Mouse (Mus musculus) olfactory bulb, adult 2 months (tissue): ENCODE measurements around the gene Sdf2l1. TPM values are rescaled to one million over a fixed set of nuclear protein-coding genes. Genes with fewer than 3 reads are reported as not detected.
A peak's percentile ranks its signal among the peaks of the same experiment; 100 is the strongest.
"Not testable (repeated sequence)": the region's sequence is repeated elsewhere in the genome, so short reads cannot be mapped to it uniquely, and the experiment has no call there.

Experiments used
- H3K27ac ChIP-seq: fragments of 200-500 bp; 2 replicates; pipeline ENCODE4 v1.5.1; 2012; ENCODE audit warnings: low read depth, low read length; ENCODE audit not compliant: insufficient read depth
- H3K4me1 ChIP-seq: fragments of 200-500 bp; 2 replicates; pipeline ENCODE4 v1.6.1; 2012; ENCODE audit warnings: low read length; ENCODE audit not compliant: control insufficient read depth, insufficient read depth
- H3K4me3 ChIP-seq: fragments of 200-500 bp; 2 replicates; pipeline ENCODE4 v1.5.1; 2012; ENCODE audit warnings: mild to moderate bottlenecking, low read depth, low read length, moderate library complexity; ENCODE audit not compliant: insufficient read depth
- CTCF ChIP-seq: fragments of 200-500 bp; IDR thresholded peaks from 2 replicates; pipeline ENCODE4 v1.5.1; 2012; ENCODE audit warnings: low read depth, mild to moderate bottlenecking, low read length, moderate library complexity; ENCODE audit not compliant: insufficient read depth
- POLR2A ChIP-seq: fragments of 200-500 bp; IDR thresholded peaks from 2 replicates; pipeline ENCODE4 v1.6.1; 2012; ENCODE audit warnings: mild to moderate bottlenecking, low read depth, low read length, moderate library complexity; ENCODE audit not compliant: insufficient read depth
- WGBS: fragments of 180-500 bp; shearing (Covaris S2); methylation state at CpG from one replicate; pipeline ENCODE4 v1.1.7; 2018; 5-methylcytosine and 5-hydroxymethylcytosine counted together
- polyA plus RNA-seq: library from polyadenylated mRNA; stranded (reverse); fragments of >200 nt; gene quantifications from 2 replicates; pipeline ENCODE4 v1.2.4, GENCODE M21; 2012; ENCODE audit warnings: low replicate concordance; ENCODE audit not compliant: missing spikeins, insufficient read depth, insufficient read length

Gene Sdf2l1
- polyA plus RNA-seq: not detected in 2 replicates

DNA sequence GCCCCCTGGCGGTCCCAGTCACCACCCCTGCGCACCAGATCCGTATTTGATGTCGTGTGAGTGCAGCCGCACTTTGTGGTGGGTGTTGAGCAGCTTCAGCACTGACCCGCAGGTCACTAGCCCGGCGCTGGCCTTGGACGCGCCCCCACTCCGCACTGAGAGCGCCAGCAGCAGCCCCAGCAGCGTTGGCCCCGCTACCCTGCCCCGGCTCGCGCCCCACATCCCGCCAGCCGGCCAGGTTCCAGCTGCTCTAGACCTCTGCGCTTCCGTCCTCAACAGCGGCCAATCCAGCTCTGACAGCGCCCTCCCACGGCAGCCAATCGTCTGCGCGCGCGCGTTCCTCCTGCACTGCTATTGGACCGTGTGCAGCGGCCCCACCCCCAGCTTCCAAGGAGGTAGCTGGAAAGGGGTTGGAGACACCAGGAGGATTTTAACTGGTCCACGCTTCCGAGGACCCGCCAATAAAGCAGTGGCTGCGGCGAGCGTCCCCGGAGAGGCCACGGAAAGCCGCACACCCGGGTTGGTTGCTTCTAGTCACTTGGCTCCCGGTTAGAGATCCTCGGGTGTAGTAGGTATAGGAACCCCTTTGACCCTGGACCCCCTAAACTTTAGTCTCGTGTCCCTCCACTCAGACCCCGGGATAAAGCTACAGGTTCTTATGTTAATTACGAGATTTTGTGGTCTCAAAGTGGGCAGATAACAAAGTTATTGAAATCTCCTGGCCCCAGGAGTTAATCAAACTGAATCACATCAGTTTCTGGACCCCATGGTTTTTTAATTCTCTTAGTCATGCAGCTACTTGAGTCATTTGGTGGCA lies at the start of gene Sdf2l1:
Gene Sdf2l1, minus strand, starts transcription at position 295 of the 817 bp plus-strand sequence.
- peak within 1 kb of the TSS; percentile 61 for H3K4me3 ChIP-seq
- H3K27ac ChIP-seq: no peak within 1 kb of the TSS; the same call in 1 of the 2 replicates
- under 1% methylated on average over 47 of the region's 47 CpGs for WGBS
- TF ChIP-seq POLR2A: peak; percentile 71
- peak; percentile 40; the same call in 1 of the 2 replicates for TF ChIP-seq CTCF
- H3K4me1 ChIP-seq: peaks cover 8% of the 10 kb centered on the region

DNA sequence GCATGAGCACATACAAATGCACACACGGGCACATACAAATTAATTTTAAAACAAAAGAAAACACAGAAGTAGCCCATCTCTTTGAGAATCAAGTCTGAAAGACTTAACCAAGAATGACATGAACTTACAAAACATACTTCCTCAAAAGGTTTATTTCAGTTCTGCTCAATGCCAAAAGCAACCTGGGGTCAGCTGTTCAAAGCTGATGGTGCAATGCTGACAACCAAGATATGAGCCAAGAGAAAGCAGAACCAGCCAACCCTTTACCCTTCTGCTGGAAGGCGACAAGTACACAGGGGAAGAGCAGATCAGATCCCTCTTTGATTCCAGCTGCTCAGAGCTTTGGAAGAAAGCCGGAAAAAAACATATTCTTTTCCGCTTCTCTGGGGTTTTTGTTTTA lies 49.2 kb upstream of the Sdf2l1 start:
- WGBS: 66% methylated on average over 4 of the region's 4 CpGs
- Histone ChIP-seq H3K4me1 (peaks cover 4% of the 10 kb centered on the region; the same call in 1 of the 2 replicates), H3K4me3 (no peak overlapping the region), H3K27ac (no peak overlapping the region)
- TF ChIP-seq CTCF (no peak), POLR2A (no peak)

DNA sequence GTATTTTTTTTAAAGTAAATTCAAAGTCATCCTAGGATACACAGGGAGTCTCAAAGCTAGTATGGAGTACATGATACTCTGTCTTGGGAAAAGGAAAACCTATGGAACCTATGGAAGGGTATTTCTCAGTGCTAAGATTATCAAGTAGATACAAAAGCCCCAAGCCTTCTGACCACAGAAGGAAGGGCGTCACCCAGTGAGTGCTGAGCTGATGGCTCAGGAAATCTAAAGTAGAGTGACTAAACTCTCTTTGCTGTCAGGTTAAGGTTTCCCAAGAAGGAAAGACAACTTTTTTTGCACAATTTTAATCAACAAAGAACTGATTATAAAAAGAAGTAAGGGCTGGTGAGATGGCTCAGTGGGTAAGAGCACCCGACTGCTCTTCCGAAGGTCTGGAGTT lies 47.5 kb upstream of the Sdf2l1 start:
- Histone ChIP-seq H3K4me3 (no peak overlapping the region), H3K27ac (no peak overlapping the region), H3K4me1 (peaks cover 4% of the 10 kb centered on the region; the same call in 1 of the 2 replicates)
- WGBS: 96% methylated on average over 3 of the region's 3 CpGs
- no peak for TF ChIP-seq CTCF
- no peak for TF ChIP-seq POLR2A

DNA sequence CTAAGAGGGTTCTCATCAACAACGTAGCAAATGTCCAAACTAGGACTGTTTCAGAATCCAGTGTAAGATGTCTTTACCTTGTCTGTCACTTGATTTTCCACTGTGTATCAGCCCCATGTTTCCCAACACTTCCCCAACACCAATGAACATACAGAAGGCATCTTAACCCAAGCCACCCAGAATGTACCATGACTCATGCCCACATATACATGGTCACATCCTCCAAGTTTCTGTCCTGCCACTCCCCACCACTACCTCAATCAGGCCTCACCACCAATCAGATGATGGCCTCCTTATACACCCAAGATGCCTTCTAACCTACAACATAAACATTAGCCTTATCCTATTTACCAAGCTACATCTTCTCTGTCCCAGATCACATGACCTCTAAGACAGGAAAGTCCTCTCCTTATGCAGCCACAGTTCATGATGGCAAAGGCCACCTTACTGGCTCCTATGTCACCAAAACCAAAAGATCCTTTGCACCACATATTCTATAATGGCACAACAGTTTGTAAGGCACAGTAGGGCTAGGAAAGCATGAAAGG lies 45.5 kb upstream of the Sdf2l1 start:
- H3K4me1 ChIP-seq: no peaks in the 10 kb centered on the region
- no peak overlapping the region for H3K27ac ChIP-seq
- 94% methylated on average over 1 of the region's 1 CpGs for WGBS
- no peak overlapping the region for H3K4me3 ChIP-seq
- no peak for TF ChIP-seq CTCF
- no peak for TF ChIP-seq POLR2A

DNA sequence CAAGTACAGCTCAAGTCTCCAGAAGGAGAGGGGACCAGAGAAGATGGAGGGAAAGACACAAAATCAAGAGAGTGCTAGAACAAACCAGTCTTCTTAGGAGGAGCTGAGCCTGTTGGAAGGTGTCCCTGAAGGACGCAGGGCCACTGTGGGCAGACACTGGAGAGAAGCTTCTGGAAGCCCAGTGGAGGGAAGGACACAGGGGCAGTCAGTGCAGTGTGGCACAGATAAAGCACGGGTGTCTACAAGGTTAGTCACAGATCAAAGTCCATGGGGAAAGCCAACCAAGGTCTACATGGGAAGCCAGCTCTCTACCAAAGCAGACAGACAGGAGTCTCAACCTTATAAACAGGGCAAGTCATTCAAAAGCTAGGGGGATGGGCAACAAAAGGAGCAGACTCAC lies 43.6 kb upstream of the Sdf2l1 start:
- no peak overlapping the region for H3K4me3 ChIP-seq
- no peaks in the 10 kb centered on the region for H3K4me1 ChIP-seq
- no peak overlapping the region for H3K27ac ChIP-seq
- TF ChIP-seq POLR2A: no peak
- no peak for TF ChIP-seq CTCF
- WGBS: 88% methylated on average over 2 of the region's 2 CpGs

DNA sequence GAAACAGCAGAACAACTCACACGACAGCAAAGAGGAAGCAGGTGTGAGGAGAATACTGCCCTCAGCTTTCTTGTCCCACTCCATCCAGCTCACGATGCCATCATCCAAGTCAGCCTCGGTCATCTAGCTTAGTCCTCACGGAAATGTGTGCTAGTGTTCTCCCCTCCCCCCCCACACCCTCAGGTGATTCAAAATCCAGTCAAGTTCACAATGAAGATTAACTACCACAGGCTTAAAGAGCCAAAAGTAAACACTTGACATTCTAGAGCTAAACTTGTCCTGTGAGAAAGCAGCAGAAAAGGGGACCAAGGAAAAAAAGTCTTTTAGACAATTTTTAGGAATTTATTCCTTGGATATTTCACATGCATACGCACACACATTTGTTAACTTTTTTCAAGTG lies 35.9 kb upstream of the Sdf2l1 start:
- no peak overlapping the region for H3K4me3 ChIP-seq
- no peak overlapping the region for H3K27ac ChIP-seq
- H3K4me1 ChIP-seq: no peaks in the 10 kb centered on the region
- no peak for TF ChIP-seq CTCF
- TF ChIP-seq POLR2A: no peak
- 92% methylated on average over 5 of the region's 5 CpGs for WGBS

DNA sequence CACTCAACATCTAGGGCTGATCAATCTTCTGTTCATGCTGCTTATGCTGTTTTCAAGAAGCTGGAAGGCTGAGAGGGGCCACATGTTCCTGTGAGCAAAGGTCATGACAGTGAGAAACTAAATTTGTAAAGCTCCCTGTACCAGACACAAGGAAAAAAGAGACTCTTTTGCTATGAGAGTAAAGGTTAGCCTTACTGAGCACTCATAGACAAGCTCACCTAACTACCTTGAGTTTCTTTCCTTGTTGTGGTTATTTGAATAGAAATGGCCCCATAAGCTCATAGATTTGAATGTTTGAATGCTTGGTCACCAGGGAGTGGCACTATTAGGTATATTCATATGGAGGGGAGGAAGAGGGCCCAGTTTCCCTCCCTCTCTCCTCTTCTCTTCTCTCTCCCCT lies 35.0 kb upstream of the Sdf2l1 start:
- Histone ChIP-seq H3K4me3 (no peak overlapping the region), H3K27ac (no peak overlapping the region), H3K4me1 (no peaks in the 10 kb centered on the region)
- TF ChIP-seq CTCF (no peak), POLR2A (no peak)

DNA sequence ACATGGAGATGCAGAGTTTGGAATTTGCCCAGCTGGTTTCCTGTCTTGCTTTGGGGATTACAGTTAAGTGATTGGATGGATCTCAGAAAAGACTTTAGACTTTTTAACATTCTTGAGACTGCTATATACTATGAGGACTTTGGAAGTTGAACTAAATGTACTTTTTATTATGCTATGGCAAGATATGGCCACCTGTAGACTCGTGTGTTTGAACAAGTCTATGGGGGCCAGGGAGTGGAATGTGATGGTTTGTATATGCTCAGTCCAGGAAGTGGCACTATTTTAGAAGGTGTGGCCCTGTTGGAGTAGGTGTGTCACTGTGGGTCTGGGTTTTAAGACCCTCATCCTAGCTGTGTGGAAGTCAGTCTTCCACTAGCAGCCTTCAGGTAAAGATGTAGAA lies 33.3 kb upstream of the Sdf2l1 start:
- H3K4me3 ChIP-seq, H3K27ac ChIP-seq, H3K4me1 ChIP-seq: not testable (repeated sequence)
- 98% methylated on average over 1 of the region's 1 CpGs for WGBS

DNA sequence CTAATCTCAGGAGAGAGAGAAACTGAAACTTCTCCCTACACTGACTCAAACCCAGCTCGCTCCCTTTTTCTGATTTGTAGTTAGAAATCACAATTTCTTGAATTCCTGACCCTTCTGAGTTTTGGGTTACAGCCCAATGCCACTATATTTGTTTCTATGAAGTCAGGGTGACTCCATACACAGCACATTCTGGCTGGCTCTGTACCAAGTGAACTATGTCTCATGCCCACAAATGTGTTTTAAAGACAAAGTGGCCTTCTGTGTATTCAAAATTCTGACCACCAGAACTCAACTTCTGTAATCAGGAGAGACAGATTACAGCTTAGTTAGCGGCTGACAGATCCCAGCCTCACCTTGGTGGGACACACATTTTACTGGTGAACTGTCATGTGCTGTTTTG lies 22.2 kb upstream of the Sdf2l1 start:
- H3K4me3 ChIP-seq: no peak overlapping the region
- peak overlapping the region; percentile 46; the same call in 1 of the 2 replicates for H3K27ac ChIP-seq
- H3K4me1 ChIP-seq: peaks cover 3% of the 10 kb centered on the region; the same call in 1 of the 2 replicates
- 88% methylated on average over 2 of the region's 2 CpGs for WGBS
- TF ChIP-seq CTCF (no peak), POLR2A (no peak)
